Mouse (Mus musculus) common myeloid progenitor, adult 5-6 weeks (primary cell): ENCODE results near the gene Tango6. TPM values are rescaled to one million over a fixed set of nuclear protein-coding genes. Genes with fewer than 3 reads are reported as not detected.

ENCODE experiments used
- ATAC-seq: replicated peaks from 2 replicates; pipeline ENCODE4 v1.8.0; 2016; ENCODE audit warnings: low read depth, mild to moderate bottlenecking, moderate TSS enrichment, inconsistent platforms; ENCODE audit not compliant: poor library complexity, severe bottlenecking
- total RNA-seq: library from RNA; stranded (forward); fragments of 200-1000, 187-1606 nt; gene quantifications from 2 replicates; pipeline ENCODE4 v1.2.3, GENCODE M21; 2017

Tango6 gene
- total RNA-seq, 1 experiment from 2014 or later: 7.9 TPM

- no peak for ATAC-seq
Observed at GRCm38 (mm10) chr8:106697748-106698248, 14.9 kb downstream of the Tango6 start.

GRCm38 (mm10) chr8:106699588-106699987 lies 16.7 kb downstream of the Tango6 start:
- ATAC-seq: peak; percentile 52

GRCm38 (mm10) chr8:106700131-106700530 lies 17.3 kb downstream of the Tango6 start:
- ATAC-seq: no peak

- peak; percentile 93 for ATAC-seq
Observed at GRCm38 (mm10) chr8:106701360-106701759, 18.5 kb downstream of the Tango6 start.

- ATAC-seq: no peak
Observed at GRCm38 (mm10) chr8:106704199-106704900, 21.5 kb downstream of the Tango6 start.

GRCm38 (mm10) chr8:106704901-106705321 lies 22.0 kb downstream of the Tango6 start:
- no peak for ATAC-seq

GRCm38 (mm10) chr8:106706194-106706593 lies 23.3 kb downstream of the Tango6 start:
- no peak for ATAC-seq

- ATAC-seq: no peak
Observed at GRCm38 (mm10) chr8:106710002-106710401, 27.1 kb downstream of the Tango6 start.

- ATAC-seq: no peak
Observed at GRCm38 (mm10) chr8:106712487-106712886, 29.6 kb downstream of the Tango6 start.

- ATAC-seq: no peak
Observed at GRCm38 (mm10) chr8:106714297-106714696, 31.4 kb downstream of the Tango6 start.

- peak; percentile 88 for ATAC-seq
Observed at GRCm38 (mm10) chr8:106718091-106718500, 35.2 kb downstream of the Tango6 start.

GRCm38 (mm10) chr8:106720921-106721320 lies 38.1 kb downstream of the Tango6 start:
- no peak for ATAC-seq

GRCm38 (mm10) chr8:106722453-106722852 lies 39.6 kb downstream of the Tango6 start:
- ATAC-seq: no peak

- ATAC-seq: no peak
Observed at GRCm38 (mm10) chr8:106723921-106724320, 41.1 kb downstream of the Tango6 start.

- ATAC-seq: no peak
Observed at GRCm38 (mm10) chr8:106726551-106726950, 43.7 kb downstream of the Tango6 start.

- no peak for ATAC-seq
Observed at GRCm38 (mm10) chr8:106727241-106727835, 44.5 kb downstream of the Tango6 start.

GRCm38 (mm10) chr8:106727889-106728288 lies 45.0 kb downstream of the Tango6 start:
- no peak for ATAC-seq

- no peak for ATAC-seq
Observed at GRCm38 (mm10) chr8:106732921-106733320, 50.1 kb downstream of the Tango6 start.

GRCm38 (mm10) chr8:106733703-106734102 lies 50.8 kb downstream of the Tango6 start:
- ATAC-seq: no peak

GRCm38 (mm10) chr8:106734222-106734621 lies 51.4 kb downstream of the Tango6 start:
- no peak for ATAC-seq

- peak; percentile 76 for ATAC-seq
Observed at GRCm38 (mm10) chr8:106736861-106737662, 54.2 kb downstream of the Tango6 start.
